Mouse (Mus musculus): ENCODE data around the gene Hdac4.

DNA sequence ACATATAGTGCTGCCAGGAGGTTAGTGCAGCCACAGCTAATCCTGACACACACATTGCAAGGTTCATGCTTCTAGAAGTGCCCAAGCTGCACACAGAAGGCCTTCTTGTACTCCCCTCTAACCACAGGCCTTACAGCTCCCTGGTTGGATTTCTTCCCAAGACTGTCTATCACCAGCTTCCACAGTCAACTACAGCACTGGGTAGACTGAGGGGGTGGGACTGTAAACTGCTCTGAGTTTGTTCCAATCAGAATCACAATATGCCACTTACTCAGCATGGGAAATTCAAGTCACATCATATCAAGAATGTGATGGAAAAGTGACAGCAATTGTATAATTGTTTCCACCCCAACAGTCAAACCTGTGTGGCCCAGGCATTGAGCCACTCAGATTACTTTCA, 180.2 kb downstream of the Hdac4 start:
- TF ChIP-seq CTCF (IDR thresholded peaks at IDR 0.05; ENCODE audit: borderline replicate concordance, insufficient read depth, low read length) (no peak), POLR2A (IDR thresholded peaks at IDR 0.05; ENCODE audit: low read depth, low read length) (no peak)
